Mouse (Mus musculus) erythroblast, embryonic 14.5 days (primary cell): ENCODE results near the gene Pcdh7.

Source experiments
- GATA1 ChIP-seq: IDR thresholded peaks from 2 replicates; pipeline ENCODE4 v1.6.1; 2012; ENCODE audit warnings: low read length, inconsistent platforms, mixed read lengths
- TAL1 ChIP-seq: IDR thresholded peaks from 3 replicates; pipeline ENCODE4 v1.6.1; 2012; ENCODE audit warnings: low read length, inconsistent platforms, mixed read lengths

- TF ChIP-seq TAL1 (no peak), GATA1 (no peak)
Measured at GRCm38 (mm10) chr5:58118930-58119611, 401.3 kb downstream of the Pcdh7 start.
